Mouse (Mus musculus): Measurements from ENCODE around the gene Ndufs4. TPM values are rescaled to one million over a fixed set of nuclear protein-coding genes. Genes with fewer than 3 reads are reported as not detected.
"Not testable (repeated sequence)": the region's sequence is repeated elsewhere in the genome, so short reads cannot be mapped to it uniquely, and the experiment has no call there.

Ndufs4 gene
- polyA plus RNA-seq, 1 experiment from 2014 or later, result 341 TPM

GRCm38 (mm10) chr13:114319136-114319535 lies 68.9 kb downstream of the Ndufs4 start:
- no peak for ATAC-seq (replicated peaks)
- no peaks in the 10 kb centered on the region for H3K4me1 ChIP-seq

GRCm38 (mm10) chr13:114315374-114315773 lies 72.7 kb downstream of the Ndufs4 start:
- Histone ChIP-seq H3K9ac (replicated peaks) (no peak overlapping the region), H3K36me3 (peaks cover 10% of the 10 kb centered on the region; the same call in 1 of the 2 replicates), H3K4me3 (no peak overlapping the region), H3K4me2 (replicated peaks) (no peak overlapping the region), H3K27me3 (no peaks in the 10 kb centered on the region), H3K4me1 (no peaks in the 10 kb centered on the region), H3K9me3 (no peaks in the 10 kb centered on the region), H3K27ac (replicated peaks) (no peak overlapping the region)
- ATAC-seq (replicated peaks), result no peak
- over 99% methylated on average over 3 of the region's 3 CpGs for WGBS

More at GRCm38 (mm10) chr13:114319136-114319535, 68.9 kb downstream of the Ndufs4 start:
- H3K4me2 ChIP-seq (replicated peaks), result no peak overlapping the region
- no peak overlapping the region for H3K27ac ChIP-seq (replicated peaks)
- H3K9ac ChIP-seq (replicated peaks), result no peak overlapping the region
- H3K27me3 ChIP-seq, result no peaks in the 10 kb centered on the region
- H3K9me3 ChIP-seq, result no peaks in the 10 kb centered on the region
- H3K4me3 ChIP-seq, result no peak overlapping the region
- peaks cover 10% of the 10 kb centered on the region; the same call in 1 of the 2 replicates for H3K36me3 ChIP-seq

- Histone ChIP-seq H3K36me3 (peaks cover 10% of the 10 kb centered on the region; the same call in 1 of the 2 replicates), H3K27ac (replicated peaks) (no peak overlapping the region), H3K4me2 (replicated peaks) (no peak overlapping the region), H3K9ac (replicated peaks) (no peak overlapping the region), H3K4me3 (no peak overlapping the region), H3K4me1 (no peaks in the 10 kb centered on the region), H3K9me3 (no peaks in the 10 kb centered on the region), H3K27me3 (no peaks in the 10 kb centered on the region)
- 87% methylated on average over 3 of the region's 3 CpGs for WGBS
- ATAC-seq (replicated peaks), result no peak
Measured at GRCm38 (mm10) chr13:114314953-114315352, 73.1 kb downstream of the Ndufs4 start.

GRCm38 (mm10) chr13:114310591-114310990 lies 77.5 kb downstream of the Ndufs4 start:
- Histone ChIP-seq H3K9ac (replicated peaks) (no peak overlapping the region), H3K27ac (replicated peaks) (no peak overlapping the region), H3K9me3 (no peaks in the 10 kb centered on the region), H3K4me2 (replicated peaks) (no peak overlapping the region), H3K27me3 (no peaks in the 10 kb centered on the region), H3K4me3 (no peak overlapping the region), H3K4me1 (no peaks in the 10 kb centered on the region), H3K36me3 (peaks cover 6% of the 10 kb centered on the region; the same call in 1 of the 2 replicates)
- 93% methylated on average over 11 of the region's 11 CpGs for WGBS
- ATAC-seq (replicated peaks), result no peak

GRCm38 (mm10) chr13:114304684-114305083 lies 83.4 kb downstream of the Ndufs4 start:
- no peaks in the 10 kb centered on the region for H3K9me3 ChIP-seq
- H3K36me3 ChIP-seq, result peaks cover 2% of the 10 kb centered on the region; the same call in 1 of the 2 replicates
- ATAC-seq (replicated peaks), result no peak
- H3K9ac ChIP-seq (replicated peaks), result no peak overlapping the region
- no peaks in the 10 kb centered on the region for H3K27me3 ChIP-seq
- H3K4me3 ChIP-seq, result no peak overlapping the region
- no peak overlapping the region for H3K4me2 ChIP-seq (replicated peaks)
- H3K4me1 ChIP-seq, result no peaks in the 10 kb centered on the region
- H3K27ac ChIP-seq (replicated peaks), result no peak overlapping the region
- WGBS, result 91% methylated on average over 7 of the region's 7 CpGs

- Histone ChIP-seq H3K9ac (replicated peaks) (no peak overlapping the region), H3K9me3 (no peaks in the 10 kb centered on the region), H3K27me3 (no peaks in the 10 kb centered on the region), H3K4me2 (replicated peaks) (no peak overlapping the region), H3K4me1 (no peaks in the 10 kb centered on the region), H3K36me3 (peaks cover 2% of the 10 kb centered on the region; the same call in 1 of the 2 replicates), H3K27ac (replicated peaks) (no peak overlapping the region), H3K4me3 (no peak overlapping the region)
- no peak for ATAC-seq (replicated peaks)
- WGBS, result 89% methylated on average over 4 of the region's 4 CpGs
Measured at GRCm38 (mm10) chr13:114303466-114304175, 84.4 kb downstream of the Ndufs4 start.

GRCm38 (mm10) chr13:114297761-114298160 lies 90.3 kb downstream of the Ndufs4 start:
- Histone ChIP-seq H3K4me3 (no peak overlapping the region), H3K9me3 (no peaks in the 10 kb centered on the region), H3K4me2 (replicated peaks) (no peak overlapping the region), H3K27me3 (no peaks in the 10 kb centered on the region), H3K4me1 (no peaks in the 10 kb centered on the region), H3K27ac (replicated peaks) (no peak overlapping the region), H3K9ac (replicated peaks) (no peak overlapping the region), H3K36me3 (no peaks in the 10 kb centered on the region)
- no peak for ATAC-seq (replicated peaks)
- WGBS, result 49% methylated on average over 3 of the region's 3 CpGs

- Histone ChIP-seq H3K9me3 (no peaks in the 10 kb centered on the region), H3K27me3 (no peaks in the 10 kb centered on the region), H3K27ac (replicated peaks) (no peak overlapping the region), H3K9ac (replicated peaks) (no peak overlapping the region), H3K4me3 (no peak overlapping the region), H3K36me3 (no peaks in the 10 kb centered on the region), H3K4me2 (replicated peaks) (no peak overlapping the region), H3K4me1 (no peaks in the 10 kb centered on the region)
- ATAC-seq (replicated peaks), result no peak
- 96% methylated on average over 4 of the region's 4 CpGs for WGBS
Measured at GRCm38 (mm10) chr13:114296556-114296955, 91.5 kb downstream of the Ndufs4 start.

- H3K27me3 ChIP-seq, result no peaks in the 10 kb centered on the region
- no peak for ATAC-seq (replicated peaks)
- H3K4me2 ChIP-seq (replicated peaks), result no peak overlapping the region
- H3K36me3 ChIP-seq, result peaks cover 15% of the 10 kb centered on the region; the same call in 1 of the 2 replicates
- 98% methylated on average over 1 of the region's 1 CpGs for WGBS
- no peaks in the 10 kb centered on the region for H3K9me3 ChIP-seq
- no peaks in the 10 kb centered on the region for H3K4me1 ChIP-seq
- H3K27ac ChIP-seq (replicated peaks), result no peak overlapping the region
- H3K9ac ChIP-seq (replicated peaks), result no peak overlapping the region
- no peak overlapping the region for H3K4me3 ChIP-seq
Measured at GRCm38 (mm10) chr13:114289411-114289810, 98.6 kb downstream of the Ndufs4 start.

GRCm38 (mm10) chr13:114288511-114288910 lies 99.5 kb downstream of the Ndufs4 start:
- ATAC-seq (replicated peaks), result no peak
- 93% methylated on average over 3 of the region's 3 CpGs for WGBS

GRCm38 (mm10) chr13:114278690-114279089 lies 109.4 kb downstream of the Ndufs4 start:
- WGBS, result 90% methylated on average over 2 of the region's 2 CpGs
- H3K4me3 ChIP-seq; H3K27me3 ChIP-seq; H3K36me3 ChIP-seq; H3K4me2 ChIP-seq (replicated peaks); H3K4me1 ChIP-seq; H3K27ac ChIP-seq (replicated peaks); H3K9me3 ChIP-seq; H3K9ac ChIP-seq (replicated peaks); ATAC-seq (replicated peaks): not testable (repeated sequence)

More at GRCm38 (mm10) chr13:114288511-114288910, 99.5 kb downstream of the Ndufs4 start:
- no peaks in the 10 kb centered on the region for H3K27me3 ChIP-seq
- no peak overlapping the region for H3K4me2 ChIP-seq (replicated peaks)
- no peak overlapping the region for H3K4me3 ChIP-seq
- no peak overlapping the region for H3K27ac ChIP-seq (replicated peaks)
- peaks cover 18% of the 10 kb centered on the region; the same call in 1 of the 2 replicates for H3K36me3 ChIP-seq
- H3K4me1 ChIP-seq, result no peaks in the 10 kb centered on the region
- H3K9ac ChIP-seq (replicated peaks), result no peak overlapping the region
- no peaks in the 10 kb centered on the region for H3K9me3 ChIP-seq

- ATAC-seq (replicated peaks), result no peak
- 94% methylated on average over 5 of the region's 5 CpGs for WGBS
- no peak overlapping the region for H3K9ac ChIP-seq (replicated peaks)
- no peak overlapping the region for H3K27ac ChIP-seq (replicated peaks)
- H3K4me2 ChIP-seq (replicated peaks), result no peak overlapping the region
- H3K4me1 ChIP-seq, result no peaks in the 10 kb centered on the region
- H3K27me3 ChIP-seq, result no peaks in the 10 kb centered on the region
- H3K36me3 ChIP-seq, result no peaks in the 10 kb centered on the region
- H3K4me3 ChIP-seq, result no peak overlapping the region
- H3K9me3 ChIP-seq, result no peaks in the 10 kb centered on the region
Measured at GRCm38 (mm10) chr13:114277277-114277676, 110.8 kb downstream of the Ndufs4 start.
